Mouse (Mus musculus): ENCODE results near the gene Aagab.

Aagab gene

DNA sequence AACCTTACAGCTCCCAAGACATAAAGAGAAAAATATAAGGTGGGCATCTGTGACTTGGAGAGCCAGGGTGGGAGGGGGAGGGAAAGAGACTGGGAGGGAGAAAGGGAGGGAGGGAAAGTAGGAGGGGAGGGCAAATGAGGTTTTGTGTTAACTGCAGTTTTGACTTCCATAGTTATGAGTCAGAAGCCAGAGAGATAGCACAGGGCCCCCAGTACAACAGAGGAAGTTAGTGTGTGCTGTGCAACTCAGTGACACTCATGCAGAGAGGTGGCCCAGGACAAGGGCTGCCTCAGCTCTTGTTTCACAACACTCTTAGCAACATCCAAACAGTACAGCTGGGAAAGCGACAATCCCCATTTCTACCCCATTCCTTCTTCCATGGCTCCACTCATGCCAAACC, 75.6 kb downstream of the Aagab start:
- no peak for DNase-seq

DNA sequence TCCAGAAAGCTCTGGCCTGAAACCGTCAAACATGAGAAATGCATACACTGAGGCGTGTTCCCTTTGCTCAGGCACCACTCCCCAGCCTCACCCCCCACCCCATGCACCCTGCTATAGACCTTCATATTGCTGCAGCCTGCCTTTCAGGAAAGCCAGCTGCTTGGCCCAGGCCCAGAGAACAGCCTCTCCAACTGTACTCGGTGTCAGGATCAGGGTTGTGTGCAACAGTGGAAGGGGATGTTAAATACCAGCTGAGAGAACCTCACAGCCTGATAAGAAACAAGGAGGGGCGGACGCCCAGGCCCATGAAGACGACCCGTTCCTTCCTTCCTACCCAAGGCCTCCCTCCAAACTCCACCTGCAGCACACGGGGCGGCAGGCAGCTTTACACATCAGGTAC, 79.8 kb downstream of the Aagab start:
- no peak for DNase-seq

DNA sequence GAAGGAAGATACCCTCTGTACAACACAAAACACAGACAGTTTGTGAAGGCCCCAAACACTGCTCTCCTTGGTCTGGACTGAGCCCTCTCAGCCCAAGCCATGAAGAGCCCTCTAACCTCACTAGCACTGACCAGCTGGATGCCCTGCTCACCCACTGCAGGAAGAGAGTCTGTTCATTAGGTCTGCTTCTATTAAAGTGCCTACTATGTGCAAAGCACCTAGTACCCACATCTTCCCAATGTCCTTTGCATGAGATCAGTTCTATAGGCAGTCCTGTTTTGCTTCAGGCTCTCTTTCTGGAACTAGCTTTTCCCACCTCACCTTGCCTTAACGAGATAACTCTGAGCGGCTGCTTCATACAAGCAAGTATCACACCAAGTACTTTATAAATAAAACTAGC, 80.5 kb downstream of the Aagab start:
- no peak for DNase-seq

DNA sequence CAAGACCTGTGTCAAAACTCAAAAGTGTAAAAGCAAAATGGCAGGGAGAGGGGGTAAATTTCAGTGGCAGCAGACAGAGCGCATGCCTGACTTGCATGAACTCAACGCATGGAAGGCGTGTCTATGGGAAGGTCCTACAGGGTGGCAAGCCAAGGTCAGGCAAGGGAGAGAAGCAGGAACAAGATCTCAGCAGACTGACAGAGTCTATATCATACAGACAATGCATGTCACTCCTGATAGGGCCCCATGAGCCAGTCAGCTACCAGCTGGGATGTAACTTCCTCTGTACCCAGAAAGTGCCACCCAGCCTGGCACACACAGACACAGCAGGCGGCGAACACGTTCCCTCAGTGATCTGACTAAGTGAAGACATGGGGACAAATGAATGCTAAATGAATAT, 81.8 kb downstream of the Aagab start:
- DNase-seq = no peak

DNA sequence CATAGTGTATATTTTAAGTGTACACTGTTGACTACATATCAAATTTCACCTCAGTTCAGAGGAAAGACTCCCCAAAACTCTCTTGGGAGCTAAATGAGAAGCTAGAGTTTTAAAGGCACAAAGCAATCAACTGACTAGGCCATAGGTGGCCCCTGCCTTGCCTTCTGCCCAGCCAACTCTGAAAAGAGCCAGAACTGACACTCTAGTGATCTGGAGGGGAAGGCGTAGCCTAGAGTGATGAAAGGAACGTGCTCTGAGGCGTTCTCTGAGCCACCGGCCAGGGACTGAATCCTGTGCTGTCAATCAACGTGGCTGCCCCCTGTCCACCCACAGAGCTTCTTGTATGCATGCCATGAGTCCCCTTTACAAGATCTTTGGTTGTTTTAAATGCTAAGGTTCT, 82.9 kb downstream of the Aagab start:
- no peak for DNase-seq

DNA sequence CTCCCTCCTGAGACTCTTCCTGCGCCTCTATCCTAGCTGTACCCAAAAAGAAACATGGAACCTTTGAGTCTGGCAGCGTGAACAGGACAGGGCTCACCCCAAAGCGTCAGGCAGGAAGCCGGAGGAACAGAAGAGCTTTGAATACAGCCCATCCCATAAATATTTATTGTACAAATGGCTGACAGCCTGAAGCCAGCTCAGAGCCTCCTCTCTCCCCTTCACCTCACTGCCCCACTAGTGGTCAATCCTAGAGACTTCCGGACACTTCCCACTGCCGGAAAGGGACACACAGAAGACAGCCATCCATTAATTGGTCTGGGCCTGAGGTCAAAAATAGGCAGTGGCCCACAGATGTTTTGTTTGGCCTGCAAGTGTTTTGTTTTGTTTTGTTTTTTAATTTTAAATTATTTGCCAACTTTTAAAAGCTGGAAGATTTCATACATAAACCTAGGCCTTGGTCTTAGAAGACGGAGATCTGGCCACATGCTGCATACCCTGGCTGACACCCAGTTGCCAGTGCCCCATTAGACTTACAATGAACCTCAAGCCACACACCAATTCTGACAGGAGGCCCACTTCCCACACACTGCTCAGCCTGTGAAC, 85.1 kb downstream of the Aagab start:
- DNase-seq = no peak

DNA sequence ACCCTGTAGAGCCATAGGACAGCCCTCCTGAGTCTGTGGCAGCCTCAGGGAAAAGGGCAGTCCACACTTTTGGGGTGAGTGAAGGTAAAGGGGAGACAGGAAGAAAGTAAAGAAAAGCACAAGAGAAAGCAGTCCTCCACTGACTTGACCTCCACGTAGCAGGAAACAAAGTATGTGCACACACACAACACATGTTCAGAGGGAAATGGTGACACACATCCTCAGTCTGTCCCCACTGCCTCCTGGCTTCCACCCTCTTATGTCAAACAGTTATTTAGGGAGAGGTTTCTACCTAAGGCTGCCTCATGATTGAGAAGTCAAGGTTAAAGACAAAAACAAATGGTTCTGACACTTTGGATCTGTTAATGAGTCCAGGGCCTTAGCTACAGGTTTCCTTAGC, 88.1 kb downstream of the Aagab start:
- no peak for DNase-seq

DNA sequence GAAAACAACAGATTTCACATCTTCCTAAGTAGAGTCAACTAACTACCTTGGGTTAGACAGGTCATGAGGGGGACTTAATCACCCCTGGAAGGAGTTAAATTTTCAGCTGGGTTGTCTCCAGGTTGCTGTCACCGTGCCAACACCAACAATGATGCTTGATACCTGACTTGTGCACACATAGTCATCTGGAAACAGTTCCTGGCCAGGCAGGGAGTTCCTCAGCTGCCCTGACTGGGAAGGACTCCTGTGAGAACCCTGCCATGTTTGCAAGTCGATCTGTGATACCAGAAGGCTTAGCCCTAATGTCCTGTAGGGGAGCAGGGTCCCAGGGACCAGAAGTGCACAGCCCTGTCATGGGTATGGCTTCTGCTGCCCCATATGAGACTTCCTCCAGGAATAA, 89.5 kb downstream of the Aagab start:
- DNase-seq = no peak

All from cerebellum, adult 11-12 months (tissue).